Mouse (Mus musculus): ENCODE measurements around the gene Mobp. TPM values are rescaled to one million over a fixed set of nuclear protein-coding genes. Genes with fewer than 3 reads are reported as not detected.

Gene Mobp
- polyA plus RNA-seq, 2 experiments from 2014 or later: not detected

GRCm38 (mm10) chr9:120210865-120211264 lies 61.4 kb downstream of the Mobp start:
- ATAC-seq: no peak

GRCm38 (mm10) chr9:120212936-120213335 lies 63.4 kb downstream of the Mobp start:
- ATAC-seq: no peak

- no peak for ATAC-seq
Measured at GRCm38 (mm10) chr9:120214978-120215495, 65.5 kb downstream of the Mobp start.

GRCm38 (mm10) chr9:120219411-120219810 lies 69.9 kb downstream of the Mobp start:
- no peak for ATAC-seq

Other genes starting within 250 kb of the Mobp start
- gene Gorasp1, start 212.1 kb upstream of the Mobp start, polyA plus RNA-seq (2017; shearing (Covaris generic)): 1 to 10 TPM; 3.9 to 4.6 TPM
- not detected for gene Ttc21a, start 212.1 kb upstream of the Mobp start, polyA plus RNA-seq (2017; shearing (Covaris generic))
- 10 to 100 TPM; 29.0 to 41.9 TPM for gene Csrnp1, start 165.0 kb upstream of the Mobp start, polyA plus RNA-seq (2017; shearing (Covaris generic))
- gene Xirp1, start 126.1 kb upstream of the Mobp start, polyA plus RNA-seq (2017; shearing (Covaris generic)): not detected
- gene Cx3cr1, start 79.8 kb upstream of the Mobp start, polyA plus RNA-seq (2017; shearing (Covaris generic)): under 1 TPM in 1 of 2 experiments, not detected in 1; 0.43 TPM
- gene Ccr8, start 57.6 kb upstream of the Mobp start, polyA plus RNA-seq (2017; shearing (Covaris generic)): 10 to 100 TPM; 72.0 to 97.2 TPM
- gene Slc25a38, start 39.3 kb upstream of the Mobp start, polyA plus RNA-seq (2017; shearing (Covaris generic)): 10 to 100 TPM; 17.7 to 19.2 TPM
- 1,000 to 10,000 TPM; 3,266 to 3,639 TPM for gene Rpsa, start 22.0 kb upstream of the Mobp start, polyA plus RNA-seq (2017; shearing (Covaris generic))
- gene Myrip, start 151.8 kb downstream of the Mobp start, polyA plus RNA-seq (2017; shearing (Covaris generic)): not detected

All from activated CD4-positive, CD25-positive, alpha-beta regulatory T cell, adult 4 months (primary cell).